Mouse (Mus musculus): Measurements from ENCODE around the gene Selenbp1.

DNA sequence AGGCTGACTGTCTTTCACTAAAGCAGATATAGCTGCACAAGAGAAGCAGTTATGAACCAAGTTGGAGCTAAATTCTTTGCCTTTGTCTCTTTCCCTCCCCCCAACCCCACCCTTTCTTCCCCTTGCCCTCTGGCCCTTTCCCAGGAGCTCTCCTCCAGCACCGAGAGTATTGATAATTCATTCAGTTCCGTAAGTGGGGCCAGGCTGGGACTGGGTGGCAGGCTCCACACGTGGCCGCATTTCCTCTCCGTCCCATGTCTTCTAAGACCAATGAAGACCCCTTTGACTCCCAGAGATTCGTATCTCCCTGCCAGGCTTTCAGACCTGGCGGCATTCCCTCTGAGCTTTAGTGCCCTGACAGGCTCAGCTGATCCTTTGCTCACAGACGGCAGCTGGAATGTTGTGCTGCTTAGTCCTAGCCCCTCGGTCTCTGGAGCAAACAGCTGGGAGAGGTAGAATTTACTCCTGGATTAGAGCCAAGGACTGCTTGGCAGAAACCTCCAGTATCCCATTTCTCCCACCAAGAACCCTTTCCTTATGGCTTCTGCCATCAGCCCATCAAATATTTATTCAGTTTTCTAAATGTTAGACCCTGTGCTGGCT, 56.4 kb downstream of the Selenbp1 start:
- no peak for TF ChIP-seq POLR2A (IDR thresholded peaks at IDR 0.05; ENCODE audit: control insufficient read depth, low read depth, low read length)
- no peak for TF ChIP-seq CTCF (IDR thresholded peaks at IDR 0.05; ENCODE audit: control insufficient read depth, insufficient read depth, insufficient replicate concordance, low read depth, low read length)

Data from testis, adult 2 months (tissue).